Mouse (Mus musculus): ENCODE measurements at regions not wholly inside any gene's neighbourhood (a gene's known extent, or its start where the extent isn't known, plus 50 kb on each side); places are given as distances from the start of the nearest gene placed in this dataset.

DNA sequence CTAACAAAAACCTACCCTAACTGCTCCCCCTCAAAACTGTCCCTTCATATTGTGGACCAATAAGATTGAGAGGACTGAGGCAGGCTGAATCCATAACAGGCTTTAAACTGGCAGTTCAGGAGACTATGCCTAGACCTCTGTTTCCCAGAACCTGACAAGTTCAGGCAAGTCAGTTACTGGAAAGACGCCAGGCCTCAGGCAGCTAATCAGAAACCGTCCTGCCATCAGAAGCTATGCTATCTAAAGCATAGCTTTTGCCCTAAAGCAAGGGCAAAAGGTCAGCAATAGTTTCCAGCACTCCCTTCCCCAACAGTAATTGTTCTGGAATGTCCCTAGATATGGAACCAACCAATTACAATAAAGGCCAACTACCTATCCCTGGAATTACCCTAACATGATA, 273.0 kb downstream of the Bche start:
- no peak for DNase-seq

DNA sequence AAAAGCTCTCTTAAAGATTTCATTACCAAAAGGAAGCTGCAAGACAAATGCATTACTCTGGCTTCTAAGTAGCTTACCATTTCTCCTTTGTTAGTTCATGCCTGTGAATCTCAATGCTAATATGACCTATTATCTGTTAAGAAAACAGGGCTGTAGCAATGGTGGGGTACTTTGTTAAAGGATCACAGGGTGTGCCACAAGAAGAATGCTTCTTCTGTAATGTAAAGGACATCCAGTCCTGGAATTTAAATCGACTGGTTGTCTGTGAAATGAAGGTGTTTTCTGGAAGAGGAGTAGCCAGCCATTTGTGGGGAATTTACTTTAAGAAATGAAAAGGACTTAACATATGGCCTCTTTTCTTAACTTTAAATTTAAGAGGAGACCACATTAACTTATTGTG, 273.9 kb downstream of the Bche start:
- DNase-seq = no peak

DNA sequence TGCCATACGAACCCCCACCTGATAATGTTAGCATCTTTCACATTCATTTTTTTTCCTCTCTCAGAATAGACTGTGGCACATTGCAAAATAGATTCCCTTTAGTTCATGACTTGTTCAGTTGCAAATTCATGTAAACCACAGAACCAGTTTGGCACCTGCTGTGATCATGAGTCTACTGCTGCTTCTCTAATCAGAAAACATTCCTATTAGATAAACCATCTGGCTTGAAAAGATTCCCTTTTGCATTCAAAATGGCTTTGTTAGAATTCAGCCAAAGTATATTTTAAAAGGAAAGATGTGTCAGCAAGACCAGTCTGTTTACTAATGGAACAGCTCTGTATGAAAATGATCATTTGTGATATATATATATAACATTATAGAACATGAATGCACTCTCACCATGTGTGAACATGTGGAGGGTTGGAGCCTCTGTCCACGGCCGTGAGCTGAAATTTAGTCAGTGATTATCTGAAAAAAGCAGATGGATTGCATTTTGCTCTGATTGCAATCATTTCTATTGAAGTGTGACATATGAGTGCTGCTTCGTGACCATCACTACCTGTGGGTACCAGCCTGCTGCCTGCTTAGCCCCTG, 298.2 kb downstream of the Bche start:
- DNase-seq = no peak

DNA sequence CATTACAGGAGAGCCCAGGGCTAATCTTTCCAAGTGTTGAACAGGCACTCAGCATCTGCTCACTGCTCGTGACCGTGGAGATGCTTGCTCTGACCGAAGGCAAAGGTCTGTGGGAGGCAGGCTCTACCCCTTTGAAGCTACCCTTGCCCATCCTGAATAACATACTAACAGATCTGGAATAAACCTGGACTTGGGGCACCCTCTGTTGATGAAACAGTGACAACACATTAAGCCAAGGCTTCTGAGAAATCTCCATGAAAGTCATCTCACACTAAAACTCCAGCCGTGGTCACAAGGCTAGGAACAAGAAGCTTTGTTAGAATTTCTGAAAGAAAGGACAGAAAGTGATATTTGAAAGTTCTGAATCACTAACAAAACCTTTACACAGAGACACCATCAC, 306.8 kb downstream of the Bche start:
- no peak for DNase-seq

DNA sequence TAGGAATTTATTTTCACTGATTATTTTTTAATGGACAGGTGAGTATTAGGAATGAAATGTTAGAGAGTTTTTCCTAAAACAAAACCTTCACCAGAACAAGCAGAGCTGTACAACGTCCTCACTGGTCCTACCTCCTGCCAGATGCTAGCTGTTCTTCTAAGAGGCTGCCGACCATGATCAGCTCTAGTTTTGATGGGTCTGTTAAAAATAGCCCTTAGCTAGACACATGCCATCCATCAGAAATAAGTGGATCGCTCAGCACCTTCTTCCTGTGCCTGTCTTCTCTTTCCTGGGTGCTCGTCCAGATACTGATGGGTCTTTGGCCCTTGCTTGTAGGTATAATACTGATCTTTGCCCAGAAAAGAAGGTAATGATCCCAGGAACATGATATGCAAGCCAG, 312.4 kb downstream of the Bche start:
- peak in 1 of 2 experiments; percentile 2 for DNase-seq

DNA sequence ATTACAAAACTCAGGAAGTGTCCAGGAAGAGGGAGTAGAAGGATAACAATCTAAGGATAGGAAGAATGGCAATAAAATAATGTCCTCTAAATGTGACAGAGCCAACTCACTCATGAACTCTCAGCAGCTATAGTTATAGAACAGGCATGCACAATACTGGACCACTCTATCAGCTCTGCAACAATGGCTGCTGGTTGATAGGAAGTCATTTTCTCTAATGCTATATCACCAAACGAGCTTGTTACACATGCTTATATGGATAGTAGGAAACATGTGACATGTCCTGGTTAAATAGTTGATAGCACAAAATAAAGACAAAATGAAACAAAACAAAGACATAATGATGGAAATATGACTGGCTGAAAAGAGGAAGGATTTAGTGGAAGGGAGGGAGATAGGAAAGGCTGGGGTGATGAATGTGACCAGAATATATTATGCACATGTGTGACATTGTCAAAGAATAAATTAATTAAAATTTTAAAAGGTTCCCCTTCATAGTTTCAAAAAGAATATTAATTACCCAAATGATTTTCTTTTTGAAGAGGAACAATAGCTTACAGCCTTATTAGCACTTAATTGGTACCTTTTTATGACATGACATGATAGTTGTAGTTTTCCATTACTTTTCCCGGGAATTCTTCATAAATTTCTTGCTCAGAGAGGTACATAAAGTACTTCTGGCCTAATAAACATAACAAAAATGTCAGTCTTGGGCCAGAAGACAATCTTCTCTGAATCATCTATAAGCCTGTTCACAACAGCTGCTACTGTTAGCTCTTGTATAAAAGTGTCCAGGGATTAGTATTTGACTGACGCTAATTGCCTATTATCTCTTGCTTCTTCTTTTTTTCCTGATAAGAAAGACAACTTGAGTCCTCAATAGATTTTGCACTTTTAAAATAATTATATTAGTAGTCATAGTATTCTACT, 318.2 kb downstream of the Bche start:
- DNase-seq = no peak

DNA sequence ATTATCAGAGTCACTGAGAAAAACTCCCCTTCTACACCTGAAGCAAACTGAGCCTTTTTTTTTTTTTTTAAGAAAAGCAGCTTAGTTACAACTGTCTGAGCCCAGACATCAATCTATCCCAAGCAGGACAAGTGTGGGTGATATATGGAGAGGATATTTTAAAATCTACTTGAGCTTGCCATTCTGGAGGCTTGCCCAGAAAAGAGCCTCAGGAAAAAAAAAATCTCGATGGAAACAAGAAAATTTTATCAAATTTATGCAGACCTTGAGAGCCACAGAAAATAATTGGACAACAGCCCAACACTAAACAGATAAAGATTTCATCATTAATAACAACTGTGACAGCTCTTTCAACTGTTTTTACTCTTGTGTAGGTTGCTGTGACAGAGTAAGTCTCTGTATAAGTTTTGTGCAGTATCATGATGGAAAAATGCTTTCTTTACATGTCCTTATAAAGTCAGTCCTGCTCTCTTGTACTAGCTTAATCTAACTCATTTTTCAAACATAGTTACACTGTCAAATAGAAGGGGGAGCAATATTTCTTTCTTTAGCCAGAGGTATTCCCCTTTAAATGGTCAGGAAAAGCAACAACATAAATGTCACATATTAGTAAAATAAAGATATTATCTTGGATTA, 297.4 kb upstream of the Slitrk3 start:
- DNase-seq = no peak

DNA sequence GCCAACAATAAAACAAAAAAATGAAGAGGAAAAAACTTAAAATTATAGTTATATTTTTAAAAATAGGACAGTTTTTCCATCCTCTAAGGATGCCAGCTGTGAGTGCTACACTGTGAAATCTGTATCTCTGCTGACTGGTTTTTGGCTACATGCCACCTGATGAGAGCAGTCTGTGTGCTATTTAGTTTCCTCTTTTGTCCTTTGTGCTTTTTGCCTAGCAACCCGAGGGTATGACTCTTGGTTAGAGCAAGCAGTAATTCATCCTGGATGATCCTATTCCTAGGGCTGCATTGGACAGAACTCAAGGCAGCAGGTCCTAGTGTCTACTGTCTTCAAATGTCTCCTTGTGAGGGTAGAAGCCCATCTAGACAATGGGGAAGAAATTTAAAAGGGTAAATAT, 285.6 kb upstream of the Slitrk3 start:
- no peak for DNase-seq

DNA sequence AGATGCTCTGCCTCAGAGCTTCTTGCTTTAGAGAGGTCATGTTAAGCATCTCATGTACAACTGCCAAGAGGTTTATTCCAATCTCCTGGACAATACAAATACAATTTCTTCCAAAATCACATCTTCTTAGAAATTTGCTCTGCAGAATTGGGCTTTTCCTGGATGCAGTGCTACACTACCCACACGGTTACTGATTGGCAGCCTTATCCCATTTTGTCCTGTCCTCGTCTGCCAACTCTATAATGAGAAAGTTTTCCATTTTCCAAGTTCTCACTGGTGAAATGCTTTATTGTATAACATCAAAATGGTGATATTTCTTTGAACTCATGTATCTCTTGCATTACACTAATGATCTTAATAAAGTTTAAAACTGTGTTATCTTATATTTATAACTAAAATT, 282.1 kb upstream of the Slitrk3 start:
- DNase-seq = no peak

DNA sequence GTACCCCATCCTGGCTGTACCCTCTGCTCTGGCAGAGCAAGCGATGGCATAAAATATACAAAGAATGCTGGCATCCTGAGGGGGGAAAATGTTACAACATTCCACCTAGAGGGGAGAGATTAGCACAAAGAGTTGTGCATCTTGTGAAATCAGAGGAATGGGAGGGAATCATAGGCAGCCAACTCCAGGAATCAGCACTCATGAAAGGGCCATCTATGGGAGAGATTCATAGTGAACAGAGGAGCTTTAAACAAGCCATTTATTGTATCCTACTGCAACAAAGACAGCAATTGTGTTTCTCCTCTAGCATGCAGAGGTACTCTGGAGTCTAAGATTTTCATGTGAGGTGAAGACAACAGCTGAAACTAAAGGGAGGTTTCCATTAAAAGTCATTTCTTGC, 265.6 kb upstream of the Slitrk3 start:
- DNase-seq = no peak

All from heart, adult 18-20 months (tissue).